Mouse (Mus musculus) liver, postnatal 0 days (tissue): ENCODE measurements at regions not wholly inside any gene's neighbourhood (a gene's known extent, or its start where the extent isn't known, plus 50 kb on each side); places are given as distances from the start of the nearest gene placed in this dataset.

ENCODE experiments used
- CTCF ChIP-seq: sonication (generic); IDR thresholded peaks from 2 replicates; pipeline ENCODE4 v1.5.1; 2016; ENCODE audit warnings: antibody characterized with exemption, low read depth
- EP300 ChIP-seq: IDR thresholded peaks from 2 replicates; pipeline ENCODE4 v1.6.1; 2016; ENCODE audit warnings: antibody characterized with exemption, low read depth, mild to moderate bottlenecking

DNA sequence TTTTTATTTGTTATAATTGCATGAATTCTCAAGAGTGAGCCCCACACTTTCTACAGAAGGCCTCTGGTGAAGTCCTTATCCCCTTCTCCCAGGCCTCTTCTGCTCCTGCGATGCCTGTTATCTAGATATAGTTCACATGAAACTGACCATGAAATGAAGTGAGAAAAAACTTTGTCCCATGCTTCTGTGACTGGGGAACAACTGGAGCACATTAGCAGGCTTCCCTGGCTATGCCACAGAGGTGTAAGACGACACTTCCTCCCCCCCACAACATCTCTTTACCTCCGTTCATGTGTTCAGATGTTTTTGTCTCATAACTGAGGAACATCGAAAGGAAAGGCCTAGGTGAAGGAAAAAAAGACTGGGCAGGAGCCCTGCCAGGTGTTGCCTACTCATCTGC is 174.7 kb downstream of the Lurap1l start:
- TF ChIP-seq CTCF: no peak
- TF ChIP-seq EP300: no peak
